Mouse (Mus musculus) stomach, adult 2 months (tissue): Measurements from ENCODE around the gene Vash1. TPM values are rescaled to one million over a fixed set of nuclear protein-coding genes. Genes with fewer than 3 reads are reported as not detected.

ENCODE experiments used
- polyA plus RNA-seq: library from polyadenylated mRNA; depleted of rRNA; stranded (reverse); fragments of >200 nt; gene quantifications from 2 replicates; pipeline ENCODE4 v1.2.3, GENCODE M21; 2012; rRNA removed

The Vash1 gene
- polyA plus RNA-seq: 0.79 and 1.3 TPM in 2 replicates

GRCm38 (mm10) chr12:86678591-86679545 is at the start of gene Vash1:
TSS of gene Vash1 (plus strand) at chr12:86678700.

GRCm38 (mm10) chr12:86726120-86726640 is 47.7 kb downstream of the Vash1 start, which contains the start of gene Angel1:
TSS of gene Angel1 (minus strand) at chr12:86726460.

GRCm38 (mm10) chr12:86734319-86734810 is 55.9 kb downstream of the Vash1 start, which contains the start of gene Lrrc74a:
TSS of gene Lrrc74a (plus strand) at chr12:86734369.

Other genes starting within 250 kb of the Vash1 start
- gene Angel1, start 47.8 kb downstream of the Vash1 start, polyA plus RNA-seq: 2.7 and 3.4 TPM in 2 replicates
- gene Lrrc74a, start 55.7 kb downstream of the Vash1 start, polyA plus RNA-seq: not detected in 2 replicates
- 20.0 and 29.7 TPM in 2 replicates for gene Irf2bpl, start 206.1 kb downstream of the Vash1 start, polyA plus RNA-seq